Mouse (Mus musculus): ENCODE measurements around the gene Gm45208.

- TF ChIP-seq POLR2A (IDR thresholded peaks at IDR 0.05; ENCODE audit: extremely low read depth, insufficient read depth, low read length) (no peak), CTCF (IDR thresholded peaks at IDR 0.05; ENCODE audit: extremely low read depth, insufficient read depth, low read length) (no peak)
Observed at GRCm38 (mm10) chrX:7778450-7779244, 56.6 kb downstream of the Gm45208 start.

All from cortical plate, adult 2 months (tissue).